Mouse (Mus musculus): ENCODE results near the gene Olfr103. TPM values are rescaled to one million over a fixed set of nuclear protein-coding genes. Genes with fewer than 3 reads are reported as not detected.

The Olfr103 gene
- total RNA-seq (2023) = not detected

DNA sequence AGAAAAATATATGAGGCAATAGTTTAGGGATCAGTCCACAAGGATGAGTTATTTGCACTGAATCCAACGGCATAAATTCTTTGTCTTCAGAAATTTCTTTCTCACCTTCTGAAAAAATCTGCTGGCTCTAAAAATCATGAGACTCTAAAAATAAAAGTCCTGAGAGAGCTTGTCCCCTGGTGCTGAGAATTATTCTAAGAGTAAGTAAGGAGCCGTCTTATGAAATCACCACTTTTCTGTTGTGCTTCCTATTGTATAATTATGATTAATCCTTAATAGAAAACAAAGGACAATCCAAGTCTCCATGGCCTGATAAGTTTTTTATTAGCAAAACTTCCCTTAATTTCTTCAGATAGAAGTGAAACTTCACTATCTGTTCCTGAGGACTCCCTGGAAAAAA lies at the start of gene Olfr103:
Gene Olfr103, minus strand, starts transcription at position 101 of the 400 bp plus-strand sequence.

GRCm38 (mm10) chr17:37378733-37379132 lies 39.2 kb upstream of the Olfr103 start, which contains the start of gene Olfr105-ps:
Gene Olfr105-ps, plus strand, starts transcription at chr17:37379033.

DNA sequence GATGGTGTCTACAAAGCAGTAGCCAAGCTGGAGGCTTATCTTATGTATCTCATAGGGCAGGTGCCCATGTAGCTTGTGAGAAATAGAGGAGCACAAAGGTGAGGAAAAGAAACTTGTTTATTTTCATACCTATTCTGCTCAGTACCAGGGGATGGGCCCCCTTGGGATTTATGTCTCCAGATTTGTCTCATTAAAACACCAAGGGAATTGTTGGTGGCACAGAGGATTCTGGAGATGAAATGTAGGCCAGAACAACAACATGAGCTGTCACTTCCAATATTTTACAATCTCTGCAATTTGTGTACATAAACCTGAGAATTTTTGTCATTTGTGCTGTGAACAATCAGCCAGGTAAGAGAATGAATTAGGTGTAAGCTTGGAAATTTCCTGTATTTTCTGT lies 19.8 kb upstream of the Olfr103 start, which contains the start of gene Olfr104-ps:
Gene Olfr104-ps, plus strand, starts transcription at position 301 of the 400 bp plus-strand sequence.

GRCm38 (mm10) chr17:37316954-37317353 lies 22.5 kb downstream of the Olfr103 start, which contains the start of gene Olfr102:
Gene Olfr102, minus strand, starts transcription at chr17:37317054.

DNA sequence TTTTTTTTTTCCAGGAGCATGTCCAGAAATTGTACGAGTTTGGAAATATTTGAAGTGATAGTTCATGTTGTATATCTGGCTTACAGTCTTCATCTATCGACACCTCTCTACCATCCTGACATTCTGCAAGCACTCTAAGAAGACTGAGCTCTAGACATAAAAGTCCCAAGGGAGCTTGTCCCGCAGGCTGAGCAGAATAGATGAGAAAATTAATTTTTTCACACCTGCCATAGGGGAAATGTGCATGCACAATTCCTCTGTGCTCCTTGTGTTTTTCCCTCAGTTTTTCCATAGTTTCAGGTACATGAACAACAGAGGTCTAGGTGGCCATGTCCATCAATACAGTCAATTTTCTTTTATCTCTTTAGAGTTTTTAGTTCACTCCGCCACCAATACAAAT lies 35.3 kb downstream of the Olfr103 start, which contains the start of gene Olfr101:
Gene Olfr101, minus strand, starts transcription at position 101 of the 400 bp plus-strand sequence.

Other genes starting within 250 kb of the Olfr103 start
- not detected for gene Olfr91, start 241.4 kb downstream of the Olfr103 start, total RNA-seq (2023)
- gene Olfr92, start 219.6 kb downstream of the Olfr103 start, total RNA-seq (2023) = not detected
- not detected for gene Olfr93, start 178.2 kb downstream of the Olfr103 start, total RNA-seq (2023)
- gene Ubd, start 145.8 kb downstream of the Olfr103 start, total RNA-seq (2023) = not detected
- gene Olfr94, start 138.7 kb downstream of the Olfr103 start, total RNA-seq (2023) = not detected
- gene Olfr95, start 126.6 kb downstream of the Olfr103 start, total RNA-seq (2023) = not detected
- not detected for gene Olfr96, start 119.6 kb downstream of the Olfr103 start, total RNA-seq (2023)
- not detected for gene Olfr97, start 102.4 kb downstream of the Olfr103 start, total RNA-seq (2023)
- not detected for gene Olfr98, start 75.9 kb downstream of the Olfr103 start, total RNA-seq (2023)
- 32.4 TPM for gene H2-M3, start 69.5 kb downstream of the Olfr103 start, total RNA-seq (2023)
- gene Olfr99, start 56.2 kb downstream of the Olfr103 start, total RNA-seq (2023) = not detected
- not detected for gene Olfr101, start 35.4 kb downstream of the Olfr103 start, total RNA-seq (2023)
- not detected for gene Olfr102, start 22.6 kb downstream of the Olfr103 start, total RNA-seq (2023)
- not detected for gene Olfr104-ps, start 19.9 kb upstream of the Olfr103 start, total RNA-seq (2023)
- gene Olfr105-ps, start 39.3 kb upstream of the Olfr103 start, total RNA-seq (2023) = not detected
- not detected for gene Olfr106-ps, start 50.7 kb upstream of the Olfr103 start, total RNA-seq (2023)
- gene Olfr107, start 59.5 kb upstream of the Olfr103 start, total RNA-seq (2023) = not detected
- gene Olfr108, start 105.8 kb upstream of the Olfr103 start, total RNA-seq (2023) = not detected
- not detected for gene Olfr109, start 119.2 kb upstream of the Olfr103 start, total RNA-seq (2023)
- gene H2-M2, start 143.9 kb upstream of the Olfr103 start, total RNA-seq (2023) = 0.44 TPM
- not detected for gene Olfr110, start 152.8 kb upstream of the Olfr103 start, total RNA-seq (2023)
- not detected for gene Olfr111, start 168.3 kb upstream of the Olfr103 start, total RNA-seq (2023)
- not detected for gene Olfr112, start 229.8 kb upstream of the Olfr103 start, total RNA-seq (2023)
- gene Olfr113, start 238.0 kb upstream of the Olfr103 start, total RNA-seq (2023) = not detected

Data from CD4-positive naive resting alpha-beta T cell, adult 76 days (primary cell).